Mouse (Mus musculus) intestine, postnatal 0 days (tissue): Measurements from ENCODE around the gene Ppp1r9b. TPM values are rescaled to one million over a fixed set of nuclear protein-coding genes. Genes with fewer than 3 reads are reported as not detected.

Experiments
- ATAC-seq: fragments of 200-750 bp; cut with Nextera tagmentation; 2 replicates; pipeline ENCODE4 v1.8.0; 2017; ENCODE audit warnings: mild to moderate bottlenecking, moderate TSS enrichment, moderate library complexity
- H3K27ac ChIP-seq: fragments of 300-500 bp; sonication (generic); 2 replicates; pipeline ENCODE4 v1.5.1; 2014; ENCODE audit warnings: mild to moderate bottlenecking, low read depth, low read length, moderate library complexity
- H3K27me3 ChIP-seq: fragments of 300-500 bp; sonication (generic); replicated peaks from 2 replicates; pipeline ENCODE4 v1.6.1; 2014; ENCODE audit warnings: low read length, mixed read lengths; ENCODE audit not compliant: control insufficient read depth, insufficient read depth
- H3K36me3 ChIP-seq: fragments of 300-500 bp; sonication (generic); 2 replicates; pipeline ENCODE4 v1.6.1; 2014; ENCODE audit warnings: mild to moderate bottlenecking, moderate library complexity; ENCODE audit not compliant: control insufficient read depth, insufficient read depth
- H3K4me1 ChIP-seq: fragments of 300-500 bp; sonication (generic); replicated peaks from 2 replicates; pipeline ENCODE4 v1.6.1; 2014; ENCODE audit warnings: antibody characterized with exemption, low read length, mixed read lengths; ENCODE audit not compliant: control insufficient read depth, insufficient read depth
- H3K4me2 ChIP-seq: fragments of 300-500 bp; sonication (generic); replicated peaks from 2 replicates; pipeline ENCODE4 v1.6.1; 2014; ENCODE audit warnings: low read depth, mild to moderate bottlenecking, moderate library complexity
- H3K4me3 ChIP-seq: fragments of 300-500 bp; sonication (generic); 2 replicates; pipeline ENCODE4 v1.5.1; 2014; ENCODE audit warnings: low read depth, low read length
- H3K9ac ChIP-seq: fragments of 300-500 bp; sonication (generic); 2 replicates; pipeline ENCODE4 v1.6.1; 2014; ENCODE audit warnings: mild to moderate bottlenecking, low read depth, low read length
- H3K9me3 ChIP-seq: fragments of 300-500 bp; sonication (generic); 2 replicates; pipeline ENCODE4 v1.6.1; 2016; ENCODE audit warnings: mixed run types; ENCODE audit not compliant: control insufficient read depth
- CTCF ChIP-seq: sonication (generic); IDR thresholded peaks from 2 replicates; pipeline ENCODE4 v1.5.1; 2016; ENCODE audit warnings: low read depth, mild to moderate bottlenecking, control low read depth, antibody characterized with exemption, moderate library complexity
- WGBS: fragments of 180-500 bp; shearing (Covaris S2); extraction: QIAGEN DNeasy Blood & Tissue Kit; methylation state at CpG from one replicate; pipeline ENCODE4 v1.1.7; 2014; 5-methylcytosine and 5-hydroxymethylcytosine counted together
- polyA plus RNA-seq: library from polyadenylated mRNA; unstranded; fragments of >200 nt; fragmentation: Nextera tagmentation; extraction: Ambion mirVana; gene quantifications from 2 replicates; pipeline ENCODE4 v1.2.1, GENCODE M21; 2015

Ppp1r9b gene
- polyA plus RNA-seq, 1 experiment from 2014 or later, result 6.3 TPM

- no peaks in the 10 kb centered on the region for H3K36me3 ChIP-seq
- peak overlapping the region; percentile 34; the same call in 1 of the 2 replicates for H3K9ac ChIP-seq
- peak; percentile 25; the same call in 1 of the 2 replicates for TF ChIP-seq CTCF
- H3K9me3 ChIP-seq, result no peaks in the 10 kb centered on the region
- no peaks in the 10 kb centered on the region for H3K27me3 ChIP-seq
- H3K4me2 ChIP-seq, result peak overlapping the region; percentile 94
- H3K4me3 ChIP-seq, result peak overlapping the region; percentile 44
- peak overlapping the region; percentile 64 for H3K27ac ChIP-seq
- WGBS, result 1% methylated on average over 12 of the region's 12 CpGs
- H3K4me1 ChIP-seq, result peaks cover 19% of the 10 kb centered on the region
- peak; percentile 29; the same call in 1 of the 2 replicates for ATAC-seq
Observed at GRCm38 (mm10) chr11:94989562-94990017, 1.2 kb upstream of the Ppp1r9b start.

GRCm38 (mm10) chr11:94990102-94990748 lies 610 bp upstream of the Ppp1r9b start:
- ATAC-seq, result no peak
- H3K9ac ChIP-seq, result no peak overlapping the region
- WGBS, result 46% methylated on average over 6 of the region's 6 CpGs
- H3K4me1 ChIP-seq, result peaks cover 19% of the 10 kb centered on the region
- TF ChIP-seq CTCF, result no peak
- H3K27me3 ChIP-seq, result no peaks in the 10 kb centered on the region
- no peaks in the 10 kb centered on the region for H3K9me3 ChIP-seq
- H3K4me2 ChIP-seq, result peak overlapping the region; percentile 94
- H3K36me3 ChIP-seq, result no peaks in the 10 kb centered on the region
- peak overlapping the region; percentile 80; the same call in 1 of the 2 replicates for H3K27ac ChIP-seq
- H3K4me3 ChIP-seq, result peak overlapping the region; percentile 81

- Histone ChIP-seq H3K27ac (peak overlapping the region; percentile 80), H3K36me3 (peaks cover 10% of the 10 kb centered on the region), H3K4me3 (peak overlapping the region; percentile 81), H3K4me1 (peaks cover 33% of the 10 kb centered on the region), H3K9me3 (no peaks in the 10 kb centered on the region), H3K27me3 (no peaks in the 10 kb centered on the region), H3K9ac (peak overlapping the region; percentile 83), H3K4me2 (peak overlapping the region; percentile 94)
- ATAC-seq, result peak; percentile 8; the same call in 1 of the 2 replicates
- TF ChIP-seq CTCF, result peak; percentile 21; the same call in 1 of the 2 replicates
- under 1% methylated on average over 99 of the region's 99 CpGs for WGBS
Observed at GRCm38 (mm10) chr11:94991641-94992479, 1.0 kb downstream of the Ppp1r9b start.

GRCm38 (mm10) chr11:94992480-94992753 lies 1.6 kb downstream of the Ppp1r9b start:
- no peak for ATAC-seq
- Histone ChIP-seq H3K4me2 (peak overlapping the region; percentile 94), H3K9ac (peak overlapping the region; percentile 83), H3K36me3 (peaks cover 13% of the 10 kb centered on the region), H3K27ac (peak overlapping the region; percentile 80; the same call in 1 of the 2 replicates), H3K4me3 (peak overlapping the region; percentile 81), H3K27me3 (no peaks in the 10 kb centered on the region), H3K9me3 (no peaks in the 10 kb centered on the region), H3K4me1 (peaks cover 33% of the 10 kb centered on the region)
- no peak for TF ChIP-seq CTCF
- WGBS, result 2% methylated on average over 20 of the region's 20 CpGs

GRCm38 (mm10) chr11:94992754-94993606 lies 2.1 kb downstream of the Ppp1r9b start:
- H3K9me3 ChIP-seq, result no peaks in the 10 kb centered on the region
- peak; percentile 37 for ATAC-seq
- H3K4me2 ChIP-seq, result peak overlapping the region; percentile 94
- H3K36me3 ChIP-seq, result peaks cover 18% of the 10 kb centered on the region
- H3K27me3 ChIP-seq, result no peaks in the 10 kb centered on the region
- H3K4me1 ChIP-seq, result peaks cover 33% of the 10 kb centered on the region
- WGBS, result 2% methylated on average over 22 of the region's 22 CpGs
- H3K9ac ChIP-seq, result peak overlapping the region; percentile 83
- H3K27ac ChIP-seq, result peak overlapping the region; percentile 80
- peak overlapping the region; percentile 81 for H3K4me3 ChIP-seq
- no peak for TF ChIP-seq CTCF
